Mouse (Mus musculus) ES-E14 (cell line): ENCODE results near the gene Ccdc126.

Experiments used
- CHD2 ChIP-seq: IDR thresholded peaks from 2 replicates; pipeline ENCODE4 v1.6.1; 2014; ENCODE audit warnings: mild to moderate bottlenecking, low read depth, low read length, inconsistent platforms
- HCFC1 ChIP-seq: IDR thresholded peaks from 2 replicates; pipeline ENCODE4 v1.6.1; 2012; ENCODE audit warnings: low read length, inconsistent platforms, borderline replicate concordance; ENCODE audit not compliant: insufficient read depth
- ZC3H11A ChIP-seq: IDR thresholded peaks from 2 replicates; pipeline ENCODE4 v1.6.1; 2012; ENCODE audit warnings: low read depth, mild to moderate bottlenecking, inconsistent platforms, low read length, borderline replicate concordance
- ZNF384 ChIP-seq: IDR thresholded peaks from 2 replicates; pipeline ENCODE4 v1.6.1; 2012; ENCODE audit warnings: low read depth, low read length, inconsistent platforms

- TF ChIP-seq ZNF384, result no peak
- no peak for TF ChIP-seq ZC3H11A
- no peak for TF ChIP-seq HCFC1
- no peak for TF ChIP-seq CHD2
These were observed 37.0 kb upstream of the Ccdc126 start for GRCm38 (mm10) chr6:49282122-49282521.
